Mouse (Mus musculus): ENCODE measurements at regions not wholly inside any gene's neighbourhood (a gene's known extent, or its start where the extent isn't known, plus 50 kb on each side); places are given as distances from the start of the nearest gene placed in this dataset.

GRCm38 (mm10) chr9:122687170-122687569 is 60.0 kb upstream of the Topaz1 start:
- H3K27ac ChIP-seq (replicated peaks; ENCODE audit: insufficient read depth, low read depth, low read length) = no peak overlapping the region
- no peaks in the 10 kb centered on the region for H3K36me3 ChIP-seq (ENCODE audit: control insufficient read depth, insufficient read depth, low read length)
- no peak overlapping the region for H3K9ac ChIP-seq (ENCODE audit: low read depth, low read length)
- H3K4me3 ChIP-seq (ENCODE audit: insufficient read depth, low read depth, low read length) = no peak overlapping the region
- H3K27me3 ChIP-seq (ENCODE audit: control insufficient read depth, insufficient read depth, low read length) = no peaks in the 10 kb centered on the region
- peak; percentile 8 for DNase-seq (ENCODE audit: extremely low read depth, low read depth, low spot score)
- WGBS = 25% methylated on average over 4 of the region's 4 CpGs
- no peaks in the 10 kb centered on the region for H3K79me2 ChIP-seq (ENCODE audit: control insufficient read depth, insufficient read depth, low read length)
- no peaks in the 10 kb centered on the region for H3K4me1 ChIP-seq (ENCODE audit: control insufficient read depth, insufficient read depth, low read length)
- TF ChIP-seq POLR2A (IDR thresholded peaks at IDR 0.05; ENCODE audit: extremely low read depth, insufficient read depth, low read length) = no peak
- TF ChIP-seq CTCF (IDR thresholded peaks at IDR 0.05; ENCODE audit: low read depth, low read length) = 0 out of 2 replicates have a peak, but pooled peaks have one; percentile 18

- WGBS = 68% methylated on average over 6 of the region's 6 CpGs
Measured at GRCm38 (mm10) chr9:122691879-122692278, 55.3 kb upstream of the Topaz1 start.

GRCm38 (mm10) chr9:122695724-122696123 is 51.4 kb upstream of the Topaz1 start:
- Histone ChIP-seq H3K27ac (replicated peaks; ENCODE audit: insufficient read depth, low read depth, low read length) (no peak overlapping the region), H3K4me3 (ENCODE audit: insufficient read depth, low read depth, low read length) (no peak overlapping the region), H3K4me1 (ENCODE audit: control insufficient read depth, insufficient read depth, low read length) (no peaks in the 10 kb centered on the region), H3K9ac (ENCODE audit: low read depth, low read length) (no peak overlapping the region), H3K36me3 (ENCODE audit: control insufficient read depth, insufficient read depth, low read length) (no peaks in the 10 kb centered on the region), H3K27me3 (ENCODE audit: control insufficient read depth, insufficient read depth, low read length) (no peaks in the 10 kb centered on the region), H3K79me2 (ENCODE audit: control insufficient read depth, insufficient read depth, low read length) (no peaks in the 10 kb centered on the region)
- TF ChIP-seq POLR2A (IDR thresholded peaks at IDR 0.05; ENCODE audit: extremely low read depth, insufficient read depth, low read length) = no peak
- TF ChIP-seq CTCF (IDR thresholded peaks at IDR 0.05; ENCODE audit: low read depth, low read length) = no peak
- WGBS = 32% methylated on average over 1 of the region's 1 CpGs
- DNase-seq (ENCODE audit: extremely low read depth, low read depth, low spot score) = no peak

More at GRCm38 (mm10) chr9:122691879-122692278, 55.3 kb upstream of the Topaz1 start:
- no peaks in the 10 kb centered on the region for H3K4me1 ChIP-seq (ENCODE audit: control insufficient read depth, insufficient read depth, low read length)
- H3K79me2 ChIP-seq (ENCODE audit: control insufficient read depth, insufficient read depth, low read length) = no peaks in the 10 kb centered on the region
- H3K36me3 ChIP-seq (ENCODE audit: control insufficient read depth, insufficient read depth, low read length) = no peaks in the 10 kb centered on the region
- no peak overlapping the region for H3K9ac ChIP-seq (ENCODE audit: low read depth, low read length)
- no peaks in the 10 kb centered on the region for H3K27me3 ChIP-seq (ENCODE audit: control insufficient read depth, insufficient read depth, low read length)
- peak; percentile 10 for DNase-seq (ENCODE audit: extremely low read depth, low read depth, low spot score)
- H3K4me3 ChIP-seq (ENCODE audit: insufficient read depth, low read depth, low read length) = no peak overlapping the region
- TF ChIP-seq CTCF (IDR thresholded peaks at IDR 0.05; ENCODE audit: low read depth, low read length) (no peak), POLR2A (IDR thresholded peaks at IDR 0.05; ENCODE audit: extremely low read depth, insufficient read depth, low read length) (no peak)
- H3K27ac ChIP-seq (replicated peaks; ENCODE audit: insufficient read depth, low read depth, low read length) = no peak overlapping the region

Data from liver, adult 2 months (tissue).